Mouse (Mus musculus): ENCODE measurements around the gene Syde2.
A peak's percentile ranks its signal among the peaks of the same experiment; 100 is the strongest.

The Syde2 gene

GRCm38 (mm10) chr3:146053873-146054272, 66.2 kb downstream of the Syde2 start:
- DNase-seq (ENCODE audit: low spot score) = no peak

- DNase-seq (ENCODE audit: low spot score) = no peak
Measured at GRCm38 (mm10) chr3:146057131-146057530, 69.5 kb downstream of the Syde2 start.

GRCm38 (mm10) chr3:146058263-146058662, 70.6 kb downstream of the Syde2 start:
- peak; percentile 17 for DNase-seq (ENCODE audit: low spot score)

- DNase-seq (ENCODE audit: low spot score) = no peak
Measured at GRCm38 (mm10) chr3:146059356-146059926, 71.8 kb downstream of the Syde2 start.

- no peak for DNase-seq (ENCODE audit: low spot score)
Measured at GRCm38 (mm10) chr3:146063146-146063545, 75.5 kb downstream of the Syde2 start.

DNA sequence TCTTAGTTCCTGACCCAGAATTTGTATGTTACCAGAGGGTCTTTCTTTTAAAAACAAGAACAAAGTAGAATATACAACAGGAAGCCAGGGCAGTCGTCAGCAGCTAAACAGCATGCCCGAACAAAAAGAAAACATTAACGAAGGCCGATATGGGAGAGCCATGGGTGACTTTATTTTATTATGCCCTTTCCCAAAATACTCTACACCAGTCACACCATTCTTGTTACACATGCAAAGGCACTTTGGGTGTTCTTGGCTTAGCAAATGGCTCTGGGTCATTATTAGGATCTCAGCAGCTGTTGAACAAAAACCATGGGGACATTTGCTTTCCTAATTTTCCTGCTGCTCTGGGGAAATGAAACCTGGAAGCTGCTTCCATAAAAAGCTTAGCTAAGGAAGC, 81.6 kb downstream of the Syde2 start:
- no peak for DNase-seq (ENCODE audit: low spot score)

Measured in c-Kit-positive CD71-positive TER-119-positive erythroid progenitor cells, embryonic 14.5 days (primary cell).